In genomic region chr19:17775097-17775496, GRCm38 (mm10) we compare ENCODE assay signal across 16 mouse cellular contexts.
"Had no signal": no experiment of that assay in that cellular context is flagged by ENCODE, and none has a peak within 500 bp of the region (broad histone marks: within the 10 kb centered on the region; RNA-seq: fewer than 3 reads in every experiment).

No protein-coding gene starts in this region.

- ATAC-seq: midbrain, embryonic 13.5 days; midbrain, embryonic 16.5 days had no signal

- DNase-seq: kidney, adult 2 months; kidney, postnatal 10 days; kidney, postnatal 36 days; layer of hippocampus, postnatal 36 days; lung, adult 18-20 months; lung, postnatal 14 days; lung, postnatal 4 days; thymus, adult 2 months; thymus, postnatal 14 days; thymus, postnatal 4 days had no signal

- H3K9ac ChIP-seq: liver, embryonic 14.5 days; midbrain, embryonic 13.5 days had no signal

- H3K4me2 ChIP-seq: liver, embryonic 11.5 days; midbrain, embryonic 13.5 days had no signal

- H3K36me3 ChIP-seq: midbrain, embryonic 13.5 days had no signal

- H3K4me1 ChIP-seq: midbrain, embryonic 13.5 days had no signal

- H3K27me3 ChIP-seq: midbrain, embryonic 13.5 days had no signal

- H3K9me3 ChIP-seq: midbrain, embryonic 13.5 days had no signal

- H3K4me3 ChIP-seq: left cerebral cortex, adult 2 months; midbrain, embryonic 13.5 days had no signal

- H3K27ac ChIP-seq: left cerebral cortex, adult 2 months; liver, embryonic 14.5 days; midbrain, embryonic 13.5 days; stomach, postnatal 0 days had no signal
